Mouse (Mus musculus): Measurements from ENCODE around the gene Dnajc27.

Dnajc27 gene

GRCm38 (mm10) chr12:4082132-4083001, at the start of gene Dnajc27:
Gene Dnajc27, plus strand, starts transcription at chr12:4082583.
- DNase-seq (ENCODE audit: low spot score in 2 of 2), result peak; percentile 92 to 94

- DNase-seq (ENCODE audit: low spot score in 2 of 2), result no peak
Measured at GRCm38 (mm10) chr12:4036157-4036556, 46.2 kb upstream of the Dnajc27 start.

- peak in 1 of 2 experiments; percentile 19 for DNase-seq (ENCODE audit: low spot score in 2 of 2)
Measured at GRCm38 (mm10) chr12:4037511-4037910, 44.9 kb upstream of the Dnajc27 start.

GRCm38 (mm10) chr12:4038061-4039041, 44.0 kb upstream of the Dnajc27 start, which contains the start of gene Efr3b:
Gene Efr3b, minus strand, starts transcription at chr12:4038915.
- DNase-seq (ENCODE audit: low spot score in 2 of 2), result peak; percentile 81 to 87

- DNase-seq (ENCODE audit: low spot score in 2 of 2), result no peak
Measured at GRCm38 (mm10) chr12:4039046-4039445, 43.3 kb upstream of the Dnajc27 start.

GRCm38 (mm10) chr12:4042411-4042810, 40.0 kb upstream of the Dnajc27 start:
- no peak for DNase-seq (ENCODE audit: low spot score in 2 of 2)

- no peak for DNase-seq (ENCODE audit: low spot score in 2 of 2)
Measured at GRCm38 (mm10) chr12:4045992-4046391, 36.4 kb upstream of the Dnajc27 start.

- DNase-seq (ENCODE audit: low spot score in 2 of 2), result no peak
Measured at GRCm38 (mm10) chr12:4048031-4048430, 34.4 kb upstream of the Dnajc27 start.

GRCm38 (mm10) chr12:4050861-4051425, 31.4 kb upstream of the Dnajc27 start:
- no peak for DNase-seq (ENCODE audit: low spot score in 2 of 2)

- no peak for DNase-seq (ENCODE audit: low spot score in 2 of 2)
Measured at GRCm38 (mm10) chr12:4053643-4054042, 28.7 kb upstream of the Dnajc27 start.

- DNase-seq (ENCODE audit: low spot score in 2 of 2), result no peak
Measured at GRCm38 (mm10) chr12:4054845-4055244, 27.5 kb upstream of the Dnajc27 start.

- DNase-seq (ENCODE audit: low spot score in 2 of 2), result no peak
Measured at GRCm38 (mm10) chr12:4058321-4058720, 24.1 kb upstream of the Dnajc27 start.

- no peak for DNase-seq (ENCODE audit: low spot score in 2 of 2)
Measured at GRCm38 (mm10) chr12:4059683-4060082, 22.7 kb upstream of the Dnajc27 start.

- no peak for DNase-seq (ENCODE audit: low spot score in 2 of 2)
Measured at GRCm38 (mm10) chr12:4065498-4065897, 16.9 kb upstream of the Dnajc27 start.

- no peak for DNase-seq (ENCODE audit: low spot score in 2 of 2)
Measured at GRCm38 (mm10) chr12:4065944-4066343, 16.4 kb upstream of the Dnajc27 start.

GRCm38 (mm10) chr12:4066681-4067459, 15.5 kb upstream of the Dnajc27 start:
- DNase-seq (ENCODE audit: low spot score in 2 of 2), result peak; percentile 50 to 73

GRCm38 (mm10) chr12:4068551-4068950, 13.8 kb upstream of the Dnajc27 start:
- DNase-seq (ENCODE audit: low spot score in 2 of 2), result no peak

- DNase-seq (ENCODE audit: low spot score in 2 of 2), result no peak
Measured at GRCm38 (mm10) chr12:4071671-4072070, 10.7 kb upstream of the Dnajc27 start.

GRCm38 (mm10) chr12:4075407-4075806, 7.0 kb upstream of the Dnajc27 start:
- no peak for DNase-seq (ENCODE audit: low spot score in 2 of 2)

- no peak for DNase-seq (ENCODE audit: low spot score in 2 of 2)
Measured at GRCm38 (mm10) chr12:4076383-4076782, 6.0 kb upstream of the Dnajc27 start.

GRCm38 (mm10) chr12:4078069-4078468, 4.3 kb upstream of the Dnajc27 start:
- DNase-seq (ENCODE audit: low spot score in 2 of 2), result no peak

All from right cerebral cortex, postnatal 36 days (tissue).